Mouse (Mus musculus): ENCODE results near the gene Pik3c2g. TPM values are rescaled to one million over a fixed set of nuclear protein-coding genes. Genes with fewer than 3 reads are reported as not detected.

Gene Pik3c2g
- polyA plus RNA-seq, 1 experiment from 2014 or later, result 0.30 TPM

- Histone ChIP-seq H3K9ac (ENCODE audit: low read depth, low read length) (no peak overlapping the region), H3K4me3 (ENCODE audit: low read length) (no peak overlapping the region), H3K9me3 (ENCODE audit: control insufficient read depth, low read length) (no peaks in the 10 kb centered on the region), H3K27me3 (ENCODE audit: control insufficient read depth, insufficient read depth, low read length) (no peaks in the 10 kb centered on the region), H3K27ac (ENCODE audit: low read depth, low read length) (no peak overlapping the region), H3K36me3 (ENCODE audit: control insufficient read depth, insufficient read depth, low read length) (no peaks in the 10 kb centered on the region), H3K4me2 (replicated peaks; ENCODE audit: low read depth, low read length) (no peak overlapping the region), H3K4me1 (ENCODE audit: control insufficient read depth, insufficient read depth, low read length) (no peaks in the 10 kb centered on the region)
- WGBS, result 80% methylated on average over 3 of the region's 3 CpGs
- no peak for ATAC-seq (ENCODE audit: low FRiP score, low TSS enrichment)
Measured at GRCm38 (mm10) chr6:139964895-139965294, 377.9 kb downstream of the Pik3c2g start.

- Histone ChIP-seq H3K9me3 (ENCODE audit: control insufficient read depth, low read length) (no peaks in the 10 kb centered on the region), H3K27ac (ENCODE audit: low read depth, low read length) (no peak overlapping the region), H3K4me2 (replicated peaks; ENCODE audit: low read depth, low read length) (no peak overlapping the region), H3K9ac (ENCODE audit: low read depth, low read length) (no peak overlapping the region), H3K27me3 (ENCODE audit: control insufficient read depth, insufficient read depth, low read length) (no peaks in the 10 kb centered on the region), H3K4me3 (ENCODE audit: low read length) (no peak overlapping the region), H3K4me1 (ENCODE audit: control insufficient read depth, insufficient read depth, low read length) (no peaks in the 10 kb centered on the region), H3K36me3 (ENCODE audit: control insufficient read depth, insufficient read depth, low read length) (no peaks in the 10 kb centered on the region)
- 72% methylated on average over 6 of the region's 6 CpGs for WGBS
- ATAC-seq (ENCODE audit: low FRiP score, low TSS enrichment), result no peak
Measured at GRCm38 (mm10) chr6:139966684-139967083, 379.7 kb downstream of the Pik3c2g start.

GRCm38 (mm10) chr6:139971608-139972298, 384.7 kb downstream of the Pik3c2g start:
- Histone ChIP-seq H3K4me2 (replicated peaks; ENCODE audit: low read depth, low read length) (no peak overlapping the region), H3K27me3 (ENCODE audit: control insufficient read depth, insufficient read depth, low read length) (no peaks in the 10 kb centered on the region), H3K9ac (ENCODE audit: low read depth, low read length) (no peak overlapping the region), H3K27ac (ENCODE audit: low read depth, low read length) (no peak overlapping the region), H3K4me3 (ENCODE audit: low read length) (no peak overlapping the region), H3K4me1 (ENCODE audit: control insufficient read depth, insufficient read depth, low read length) (no peaks in the 10 kb centered on the region), H3K9me3 (ENCODE audit: control insufficient read depth, low read length) (no peaks in the 10 kb centered on the region), H3K36me3 (ENCODE audit: control insufficient read depth, insufficient read depth, low read length) (no peaks in the 10 kb centered on the region)
- WGBS, result 80% methylated on average over 4 of the region's 4 CpGs
- ATAC-seq (ENCODE audit: low FRiP score, low TSS enrichment), result no peak

GRCm38 (mm10) chr6:139974668-139975067, 387.6 kb downstream of the Pik3c2g start:
- no peaks in the 10 kb centered on the region for H3K9me3 ChIP-seq (ENCODE audit: control insufficient read depth, low read length)

GRCm38 (mm10) chr6:139978114-139978513, 391.1 kb downstream of the Pik3c2g start:
- ATAC-seq (ENCODE audit: low FRiP score, low TSS enrichment), result peak; percentile 79; the same call in 1 of the 2 replicates

More at GRCm38 (mm10) chr6:139974668-139975067, 387.6 kb downstream of the Pik3c2g start:
- no peak overlapping the region for H3K9ac ChIP-seq (ENCODE audit: low read depth, low read length)
- no peak for ATAC-seq (ENCODE audit: low FRiP score, low TSS enrichment)
- H3K4me2 ChIP-seq (replicated peaks; ENCODE audit: low read depth, low read length), result no peak overlapping the region
- no peak overlapping the region for H3K27ac ChIP-seq (ENCODE audit: low read depth, low read length)
- no peak overlapping the region for H3K4me3 ChIP-seq (ENCODE audit: low read length)
- H3K36me3 ChIP-seq (ENCODE audit: control insufficient read depth, insufficient read depth, low read length), result no peaks in the 10 kb centered on the region
- 90% methylated on average over 5 of the region's 5 CpGs for WGBS
- no peaks in the 10 kb centered on the region for H3K4me1 ChIP-seq (ENCODE audit: control insufficient read depth, insufficient read depth, low read length)
- H3K27me3 ChIP-seq (ENCODE audit: control insufficient read depth, insufficient read depth, low read length), result no peaks in the 10 kb centered on the region

GRCm38 (mm10) chr6:139981061-139981460, 394.0 kb downstream of the Pik3c2g start:
- Histone ChIP-seq H3K36me3 (ENCODE audit: control insufficient read depth, insufficient read depth, low read length) (no peaks in the 10 kb centered on the region), H3K9me3 (ENCODE audit: control insufficient read depth, low read length) (no peaks in the 10 kb centered on the region), H3K4me1 (ENCODE audit: control insufficient read depth, insufficient read depth, low read length) (no peaks in the 10 kb centered on the region), H3K9ac (ENCODE audit: low read depth, low read length) (no peak overlapping the region), H3K27me3 (ENCODE audit: control insufficient read depth, insufficient read depth, low read length) (no peaks in the 10 kb centered on the region), H3K27ac (ENCODE audit: low read depth, low read length) (no peak overlapping the region), H3K4me2 (replicated peaks; ENCODE audit: low read depth, low read length) (no peak overlapping the region), H3K4me3 (ENCODE audit: low read length) (no peak overlapping the region)
- ATAC-seq (ENCODE audit: low FRiP score, low TSS enrichment), result no peak

More at GRCm38 (mm10) chr6:139978114-139978513, 391.1 kb downstream of the Pik3c2g start:
- no peaks in the 10 kb centered on the region for H3K27me3 ChIP-seq (ENCODE audit: control insufficient read depth, insufficient read depth, low read length)
- 29% methylated on average over 3 of the region's 3 CpGs for WGBS
- no peak overlapping the region for H3K27ac ChIP-seq (ENCODE audit: low read depth, low read length)
- no peaks in the 10 kb centered on the region for H3K9me3 ChIP-seq (ENCODE audit: control insufficient read depth, low read length)
- H3K4me3 ChIP-seq (ENCODE audit: low read length), result no peak overlapping the region
- H3K4me2 ChIP-seq (replicated peaks; ENCODE audit: low read depth, low read length), result no peak overlapping the region
- no peak overlapping the region for H3K9ac ChIP-seq (ENCODE audit: low read depth, low read length)
- no peaks in the 10 kb centered on the region for H3K36me3 ChIP-seq (ENCODE audit: control insufficient read depth, insufficient read depth, low read length)
- no peaks in the 10 kb centered on the region for H3K4me1 ChIP-seq (ENCODE audit: control insufficient read depth, insufficient read depth, low read length)

GRCm38 (mm10) chr6:139984069-139984468, 397.0 kb downstream of the Pik3c2g start:
- ATAC-seq (ENCODE audit: low FRiP score, low TSS enrichment), result no peak
- WGBS, result 94% methylated on average over 3 of the region's 3 CpGs
- Histone ChIP-seq H3K4me3 (ENCODE audit: low read length) (no peak overlapping the region), H3K27me3 (ENCODE audit: control insufficient read depth, insufficient read depth, low read length) (no peaks in the 10 kb centered on the region), H3K9me3 (ENCODE audit: control insufficient read depth, low read length) (no peaks in the 10 kb centered on the region), H3K36me3 (ENCODE audit: control insufficient read depth, insufficient read depth, low read length) (no peaks in the 10 kb centered on the region), H3K27ac (ENCODE audit: low read depth, low read length) (no peak overlapping the region), H3K4me1 (ENCODE audit: control insufficient read depth, insufficient read depth, low read length) (no peaks in the 10 kb centered on the region), H3K4me2 (replicated peaks; ENCODE audit: low read depth, low read length) (no peak overlapping the region), H3K9ac (ENCODE audit: low read depth, low read length) (no peak overlapping the region)

- Histone ChIP-seq H3K36me3 (ENCODE audit: control insufficient read depth, insufficient read depth, low read length) (no peaks in the 10 kb centered on the region), H3K27ac (ENCODE audit: low read depth, low read length) (no peak overlapping the region), H3K27me3 (ENCODE audit: control insufficient read depth, insufficient read depth, low read length) (no peaks in the 10 kb centered on the region), H3K4me1 (ENCODE audit: control insufficient read depth, insufficient read depth, low read length) (no peaks in the 10 kb centered on the region), H3K9me3 (ENCODE audit: control insufficient read depth, low read length) (no peaks in the 10 kb centered on the region), H3K4me2 (replicated peaks; ENCODE audit: low read depth, low read length) (no peak overlapping the region), H3K4me3 (ENCODE audit: low read length) (no peak overlapping the region), H3K9ac (ENCODE audit: low read depth, low read length) (no peak overlapping the region)
- 0 out of 2 replicates have a peak, but pooled peaks have one; percentile 32 for ATAC-seq (ENCODE audit: low FRiP score, low TSS enrichment)
- WGBS, result 51% methylated on average over 2 of the region's 2 CpGs
Measured at GRCm38 (mm10) chr6:139986564-139986963, 399.5 kb downstream of the Pik3c2g start.

GRCm38 (mm10) chr6:139989075-139989474, 402.1 kb downstream of the Pik3c2g start:
- Histone ChIP-seq H3K36me3 (ENCODE audit: control insufficient read depth, insufficient read depth, low read length) (no peaks in the 10 kb centered on the region), H3K27ac (ENCODE audit: low read depth, low read length) (no peak overlapping the region), H3K4me2 (replicated peaks; ENCODE audit: low read depth, low read length) (no peak overlapping the region), H3K27me3 (ENCODE audit: control insufficient read depth, insufficient read depth, low read length) (no peaks in the 10 kb centered on the region), H3K4me3 (ENCODE audit: low read length) (no peak overlapping the region), H3K4me1 (ENCODE audit: control insufficient read depth, insufficient read depth, low read length) (no peaks in the 10 kb centered on the region), H3K9ac (ENCODE audit: low read depth, low read length) (no peak overlapping the region), H3K9me3 (ENCODE audit: control insufficient read depth, low read length) (no peaks in the 10 kb centered on the region)
- ATAC-seq (ENCODE audit: low FRiP score, low TSS enrichment), result no peak
- WGBS, result 86% methylated on average over 6 of the region's 6 CpGs

Measured in kidney, embryonic 14.5 days (tissue).